Mouse (Mus musculus) midbrain, postnatal 0 days (tissue): ENCODE data around the gene Slc50a1. TPM values are rescaled to one million over a fixed set of nuclear protein-coding genes. Genes with fewer than 3 reads are reported as not detected.

Experiments used
- ATAC-seq: fragments of 200-750 bp; cut with Nextera tagmentation; 2 replicates; pipeline ENCODE4 v1.8.0; 2017; ENCODE audit warnings: moderate number of reproducible peaks, mild to moderate bottlenecking, moderate TSS enrichment, moderate library complexity; ENCODE audit not compliant: low FRiP score
- DNase-seq: peaks from one replicate; pipeline ENCODE4 v3.0.0-alpha.2; 2015; ENCODE audit warnings: low spot score
- H3K27ac ChIP-seq: fragments of 300-500 bp; sonication (generic); 2 replicates; pipeline ENCODE4 v1.5.1; 2014; ENCODE audit warnings: low read depth, mild to moderate bottlenecking, low read length, mixed read lengths
- H3K27me3 ChIP-seq: fragments of 300-500 bp; sonication (generic); 2 replicates; pipeline ENCODE4 v1.6.1; 2014; ENCODE audit warnings: low read length, control low read depth, mixed read lengths; ENCODE audit not compliant: insufficient read depth
- H3K36me3 ChIP-seq: fragments of 300-500 bp; sonication (generic); 2 replicates; pipeline ENCODE4 v1.6.1; 2014; ENCODE audit warnings: low read length, control low read depth, mixed read lengths; ENCODE audit not compliant: insufficient read depth
- H3K4me1 ChIP-seq: fragments of 300-500 bp; sonication (generic); 2 replicates; pipeline ENCODE4 v1.6.1; 2014; ENCODE audit warnings: mild to moderate bottlenecking, control low read depth, antibody characterized with exemption, low read length, mixed read lengths; ENCODE audit not compliant: insufficient read depth
- H3K4me2 ChIP-seq: fragments of 300-500 bp; sonication (generic); 2 replicates; pipeline ENCODE4 v1.6.1; 2014; ENCODE audit warnings: low read depth, mild to moderate bottlenecking, low read length, mixed read lengths; ENCODE audit not compliant: poor library complexity, severe bottlenecking
- H3K4me3 ChIP-seq: fragments of 300-500 bp; sonication (generic); 2 replicates; pipeline ENCODE4 v1.5.1; 2014; ENCODE audit warnings: low read depth, mild to moderate bottlenecking, low read length, moderate library complexity
- H3K9ac ChIP-seq: fragments of 300-500 bp; sonication (generic); replicated peaks from 2 replicates; pipeline ENCODE4 v1.6.1; 2014; ENCODE audit warnings: mild to moderate bottlenecking, low read length, moderate library complexity, mixed read lengths; ENCODE audit not compliant: poor library complexity, severe bottlenecking
- H3K9me3 ChIP-seq: fragments of 300-500 bp; sonication (generic); 2 replicates; pipeline ENCODE4 v1.6.1; 2016; ENCODE audit warnings: low read length, control low read depth
- CTCF ChIP-seq: IDR thresholded peaks from 2 replicates; pipeline ENCODE4 v1.5.1; 2016; ENCODE audit warnings: antibody characterized with exemption, mild to moderate bottlenecking
- WGBS: fragments of 180-500 bp; shearing (Covaris S2); extraction: QIAGEN DNeasy Blood & Tissue Kit; methylation state at CpG from one replicate; pipeline ENCODE4 v1.1.7; 2014; 5-methylcytosine and 5-hydroxymethylcytosine counted together
- polyA plus RNA-seq: library from polyadenylated mRNA; unstranded; fragments of >200 nt; fragmentation: Nextera tagmentation; extraction: Ambion mirVana; gene quantifications from 2 replicates; pipeline ENCODE4 v1.2.1, GENCODE M21; 2015
- total RNA-seq: library from RNA; depleted of rRNA; stranded (reverse); fragments of >200 nt; gene quantifications from 2 replicates; pipeline ENCODE4 v1.2.3, GENCODE M21; 2014

Slc50a1 gene
- total and polyA plus RNA-seq, 2 experiments from 2014 or later = 32.0 to 42.4 TPM

DNA sequence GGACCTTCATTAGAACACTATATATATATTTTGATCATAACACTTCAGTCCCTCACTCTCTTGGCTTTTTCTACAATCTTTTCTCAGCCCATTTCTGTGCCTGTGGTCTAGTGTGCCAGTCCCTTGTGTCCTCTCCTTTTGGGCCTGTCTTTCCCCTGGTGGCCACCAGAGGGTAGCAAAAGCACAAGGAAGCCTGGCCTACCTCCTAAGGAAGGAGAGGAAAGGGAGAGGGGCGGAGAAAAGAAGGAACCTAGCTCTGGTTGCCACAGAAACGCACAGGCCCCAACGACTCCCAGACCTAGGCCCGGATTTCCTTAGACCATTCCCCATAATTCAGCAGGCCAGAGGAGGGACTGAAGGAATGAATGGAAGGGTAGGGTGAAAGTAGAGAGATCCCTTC lies 46.5 kb upstream of the Slc50a1 start:
- H3K4me1 ChIP-seq = no peaks in the 10 kb centered on the region
- peaks cover 16% of the 10 kb centered on the region for H3K36me3 ChIP-seq
- peak overlapping the region; percentile 29; the same call in 1 of the 2 replicates for H3K4me2 ChIP-seq
- peak overlapping the region; percentile 29; the same call in 1 of the 2 replicates for H3K9ac ChIP-seq
- 0% methylated on average over 4 of the region's 4 CpGs for WGBS
- ATAC-seq (0 out of 2 replicates have a peak, but pooled peaks have one; percentile 11), DNase-seq (peak; percentile 91)
- peak overlapping the region; percentile 32; the same call in 1 of the 2 replicates for H3K27ac ChIP-seq
- no peaks in the 10 kb centered on the region for H3K9me3 ChIP-seq
- no peak overlapping the region for H3K4me3 ChIP-seq
- no peaks in the 10 kb centered on the region for H3K27me3 ChIP-seq
- TF ChIP-seq CTCF = peak; percentile 97

DNA sequence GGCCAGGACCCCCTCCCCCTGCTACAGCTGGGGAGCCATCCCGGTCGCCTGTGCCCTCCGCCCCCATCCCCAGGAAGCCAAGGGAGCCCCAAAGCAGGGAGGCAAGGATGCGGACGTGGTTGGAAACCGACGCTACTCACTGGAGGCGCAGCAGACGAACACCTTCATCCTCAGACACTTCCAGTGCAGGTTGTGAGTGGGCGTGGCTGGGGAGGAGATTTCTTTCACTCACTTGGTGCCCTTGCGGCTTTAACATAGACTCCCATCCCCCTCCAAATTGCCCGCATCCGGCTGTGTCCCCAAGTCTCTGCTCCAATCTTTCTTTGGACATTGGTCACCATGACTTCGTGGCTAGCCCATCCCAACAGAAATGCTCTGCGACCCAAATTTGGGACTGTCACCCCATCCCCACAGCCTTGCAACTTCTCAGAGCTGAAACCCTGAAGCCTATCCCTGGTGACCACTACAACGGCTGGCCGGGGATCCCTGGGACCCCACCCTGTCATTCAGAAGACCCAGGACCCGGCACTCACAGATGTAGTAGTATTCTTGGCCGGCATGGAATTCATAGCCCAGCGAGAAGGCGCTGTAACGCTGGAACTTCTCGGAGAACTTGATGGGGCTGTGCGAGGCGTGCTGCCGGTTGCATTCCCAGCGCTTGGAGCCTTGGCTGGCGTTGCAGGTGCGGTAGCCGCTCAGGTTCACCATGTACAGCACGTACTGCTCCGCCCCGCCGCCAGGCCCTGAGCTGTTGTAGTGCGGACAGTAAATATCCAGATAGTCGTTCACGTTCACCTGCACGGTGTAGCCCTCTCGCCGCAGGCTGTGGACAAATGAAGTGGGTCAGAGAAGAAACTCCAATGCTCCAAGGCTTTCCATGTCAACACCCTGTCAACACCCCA lies 45.8 kb upstream of the Slc50a1 start:
- ATAC-seq (no peak), DNase-seq (no peak)
- H3K27ac ChIP-seq = no peak overlapping the region
- H3K9me3 ChIP-seq = no peaks in the 10 kb centered on the region
- H3K27me3 ChIP-seq = no peaks in the 10 kb centered on the region
- H3K4me1 ChIP-seq = no peaks in the 10 kb centered on the region
- H3K4me2 ChIP-seq = peak overlapping the region; percentile 40
- H3K4me3 ChIP-seq = no peak overlapping the region
- no peak for TF ChIP-seq CTCF
- H3K36me3 ChIP-seq = peaks cover 16% of the 10 kb centered on the region
- H3K9ac ChIP-seq = no peak overlapping the region; the same call in 1 of the 2 replicates
- 8% methylated on average over 40 of the region's 40 CpGs for WGBS

DNA sequence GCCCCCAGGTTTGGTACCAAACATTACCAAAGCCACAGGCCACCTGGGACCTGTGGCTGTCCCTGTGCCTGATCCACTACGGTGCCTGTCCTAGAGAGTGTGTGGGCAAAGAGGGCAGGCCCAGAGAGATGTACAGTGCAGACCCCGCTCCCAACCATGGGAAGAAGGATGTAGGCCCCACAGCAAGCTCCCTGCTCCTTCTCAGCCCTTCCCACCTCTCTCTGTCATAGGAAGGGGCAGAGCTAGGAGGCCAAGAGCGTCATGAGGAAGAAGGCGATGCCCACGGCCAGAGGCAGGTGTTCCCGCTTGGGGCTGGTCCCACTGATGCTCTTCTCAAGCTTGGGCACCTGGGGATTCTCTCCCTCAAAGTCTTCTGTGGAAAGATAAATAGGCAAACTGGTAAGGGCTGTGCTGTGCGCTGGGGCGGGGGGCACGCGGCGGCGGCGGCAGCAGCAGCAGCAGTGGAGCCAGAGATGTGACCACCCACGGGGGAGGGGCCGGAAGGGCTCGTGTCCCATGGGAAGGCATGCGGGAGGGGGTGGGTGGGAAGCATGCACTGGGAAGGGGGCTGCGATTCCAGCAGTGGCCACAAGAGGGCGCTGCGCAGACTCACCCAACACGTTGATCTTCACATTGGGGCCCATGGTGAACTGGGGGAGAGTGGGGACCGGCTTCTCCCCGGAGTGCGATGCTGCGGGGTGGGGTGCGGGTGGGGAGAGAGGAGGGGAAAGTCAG lies 45.0 kb upstream of the Slc50a1 start:
- WGBS = 6% methylated on average over 21 of the region's 26 CpGs
- Histone ChIP-seq H3K27ac (no peak overlapping the region), H3K9me3 (no peaks in the 10 kb centered on the region), H3K36me3 (peaks cover 16% of the 10 kb centered on the region), H3K27me3 (no peaks in the 10 kb centered on the region), H3K4me1 (no peaks in the 10 kb centered on the region), H3K4me2 (peak overlapping the region; percentile 40), H3K9ac (0 out of 2 replicates have a peak overlapping the region, but pooled peaks have one; percentile 33), H3K4me3 (no peak overlapping the region)
- peak; percentile 83 for TF ChIP-seq CTCF
- peak; percentile 80 for DNase-seq
- ATAC-seq = peak; percentile 5; the same call in 1 of the 2 replicates

- ATAC-seq (no peak), DNase-seq (no peak)
- TF ChIP-seq CTCF = no peak
- no peak overlapping the region for H3K27ac ChIP-seq
- no peaks in the 10 kb centered on the region for H3K9me3 ChIP-seq
- H3K4me3 ChIP-seq = no peak overlapping the region
- peak overlapping the region; percentile 40; the same call in 1 of the 2 replicates for H3K4me2 ChIP-seq
- no peaks in the 10 kb centered on the region for H3K4me1 ChIP-seq
- 34% methylated on average over 2 of the region's 2 CpGs for WGBS
- H3K36me3 ChIP-seq = peaks cover 16% of the 10 kb centered on the region
- H3K27me3 ChIP-seq = no peaks in the 10 kb centered on the region
- no peak overlapping the region for H3K9ac ChIP-seq
Observed at GRCm38 (mm10) chr3:89314791-89315190, 44.4 kb upstream of the Slc50a1 start.

DNA sequence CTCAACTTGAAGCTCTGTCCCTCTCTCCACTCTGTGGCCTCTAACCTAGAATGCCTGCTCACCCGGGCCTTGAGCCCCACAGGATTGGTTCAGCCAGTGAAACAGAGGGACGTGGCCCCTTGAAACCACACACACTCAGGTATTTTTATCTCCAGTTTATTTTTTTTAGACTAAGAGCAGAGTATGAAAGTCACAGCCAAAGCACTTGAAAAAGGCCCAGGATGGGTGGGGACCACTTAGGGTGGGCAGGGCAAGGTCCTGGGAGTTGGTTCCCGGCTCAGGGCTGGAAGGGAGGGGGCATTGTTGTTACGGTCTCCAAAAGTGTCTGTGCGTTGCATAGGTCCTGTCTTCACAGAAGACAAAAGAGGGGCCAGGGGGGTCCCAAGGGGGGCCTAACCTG lies 44.0 kb upstream of the Slc50a1 start:
- ATAC-seq (no peak), DNase-seq (no peak)
- no peak for TF ChIP-seq CTCF
- WGBS = 73% methylated on average over 5 of the region's 5 CpGs
- no peak overlapping the region for H3K4me3 ChIP-seq
- H3K4me2 ChIP-seq = no peak overlapping the region
- peaks cover 16% of the 10 kb centered on the region for H3K36me3 ChIP-seq
- H3K9me3 ChIP-seq = no peaks in the 10 kb centered on the region
- no peaks in the 10 kb centered on the region for H3K27me3 ChIP-seq
- no peak overlapping the region for H3K27ac ChIP-seq
- no peaks in the 10 kb centered on the region for H3K4me1 ChIP-seq
- no peak overlapping the region for H3K9ac ChIP-seq
